Comparison of ENCODE assay signal across 30 mouse cellular contexts in the genomic region with DNA sequence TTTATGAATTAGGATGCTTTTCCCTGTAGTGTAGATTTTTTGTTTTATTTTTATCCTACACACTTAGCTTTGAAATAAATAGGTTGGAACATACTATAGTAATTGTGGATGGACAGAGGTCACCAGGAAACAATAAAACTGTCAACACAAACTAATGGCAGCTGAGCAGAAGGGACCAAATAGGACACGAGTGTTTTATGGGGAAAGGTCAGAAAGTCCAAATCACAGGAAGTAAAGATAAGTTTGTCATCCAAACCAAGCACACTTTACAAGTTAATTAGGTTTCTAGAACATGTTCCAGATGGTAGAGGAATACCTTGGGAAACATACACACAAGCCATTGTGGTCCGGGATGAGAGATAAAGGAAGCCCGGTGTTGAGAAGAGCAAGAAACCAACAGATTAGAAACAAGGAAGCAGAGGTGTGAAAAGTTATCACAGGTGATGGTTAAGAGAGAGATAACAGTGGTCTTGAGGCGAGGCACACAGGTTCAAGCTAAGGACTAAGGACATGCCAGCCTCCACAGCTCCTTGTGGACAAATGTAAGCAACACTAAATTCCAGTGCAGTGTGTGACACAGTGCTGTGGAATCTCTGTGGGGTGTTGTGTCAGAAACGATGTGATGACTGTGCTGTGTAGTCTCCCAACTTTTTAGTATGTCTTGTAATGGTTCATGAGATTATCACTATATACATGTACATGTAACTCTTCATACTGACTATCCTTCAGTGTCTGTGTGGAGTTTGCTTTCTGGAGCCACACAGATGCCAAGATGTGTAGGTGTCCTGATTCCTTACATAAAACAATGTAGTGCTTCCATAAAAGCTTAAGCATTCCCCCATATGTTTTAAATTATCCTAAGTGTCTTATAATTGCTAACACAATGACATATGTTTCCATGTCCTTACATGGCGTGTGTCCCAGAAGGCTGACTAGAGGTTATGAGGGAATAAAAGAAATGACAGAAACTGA.
DNase-seq lines count a peak whose midpoint lies in the region; ATAC-seq lines count a peak whose summit lies in the region.
"Had no signal": no experiment of that assay in that cellular context is flagged by ENCODE, and none has a peak within 500 bp of the region (broad histone marks: within the 10 kb centered on the region; RNA-seq: fewer than 3 reads in every experiment).

No protein-coding gene starts in this region.

- intact Hi-C loops in left cerebral cortex, postnatal 36 days (cut with DNase I) = no loop called here

- no peaks in the 10 kb centered on the region for H3K4me1 ChIP-seq in lung, embryonic 16.5 days (replicated peaks; ENCODE audit: control insufficient read depth, insufficient read depth, low read length)
- H3K4me1 ChIP-seq: heart, embryonic 13.5 days; liver, embryonic 12.5 days; midbrain, embryonic 15.5 days had no signal

- peak; percentile 87 for ATAC-seq in frontal cortex, adult (ENCODE audit: low TSS enrichment)
- ATAC-seq in lung, embryonic 16.5 days (ENCODE audit: low read depth) = peak; percentile 23; the same call in 1 of the 2 replicates
- ATAC-seq: CD4-positive, CD25-positive, alpha-beta regulatory T cell, adult 4 months; forebrain, embryonic 13.5 days; liver, embryonic 12.5 days; midbrain, embryonic 15.5 days had no signal

- H3K9ac ChIP-seq in lung, embryonic 16.5 days (ENCODE audit: low read length) = no peak overlapping the region
- H3K9ac ChIP-seq: embryonic facial prominence, embryonic 12.5 days; forebrain, embryonic 13.5 days; heart, embryonic 13.5 days; hindbrain, embryonic 12.5 days; limb, embryonic 12.5 days; liver, embryonic 12.5 days; midbrain, embryonic 15.5 days; neural tube, embryonic 12.5 days had no signal

- no peak overlapping the region for H3K4me2 ChIP-seq in lung, embryonic 16.5 days (ENCODE audit: low read depth, low read length)
- H3K4me2 ChIP-seq: embryonic facial prominence, embryonic 12.5 days; forebrain, embryonic 13.5 days; heart, embryonic 13.5 days; hindbrain, embryonic 12.5 days; limb, embryonic 12.5 days; liver, embryonic 12.5 days; midbrain, embryonic 15.5 days; neural tube, embryonic 12.5 days had no signal

- no peaks in the 10 kb centered on the region for H3K27me3 ChIP-seq in lung, embryonic 16.5 days (ENCODE audit: control insufficient read depth, insufficient read depth, low read depth, low read length)
- H3K27me3 ChIP-seq: forebrain, embryonic 13.5 days; hindbrain, embryonic 12.5 days; limb, embryonic 12.5 days; liver, embryonic 12.5 days; midbrain, embryonic 15.5 days; neural tube, embryonic 12.5 days had no signal

- H3K9me3 ChIP-seq in lung, embryonic 16.5 days (ENCODE audit: control insufficient read depth, low read length) = no peaks in the 10 kb centered on the region
- H3K9me3 ChIP-seq: embryonic facial prominence, embryonic 12.5 days; forebrain, embryonic 13.5 days; heart, embryonic 13.5 days; hindbrain, embryonic 12.5 days; limb, embryonic 12.5 days; liver, embryonic 12.5 days; midbrain, embryonic 15.5 days; neural tube, embryonic 12.5 days had no signal

- no peaks in the 10 kb centered on the region for H3K36me3 ChIP-seq in lung, embryonic 16.5 days (ENCODE audit: control insufficient read depth, insufficient read depth, low read length)
- H3K36me3 ChIP-seq: embryonic facial prominence, embryonic 12.5 days; heart, embryonic 13.5 days; hindbrain, embryonic 12.5 days; limb, embryonic 12.5 days; liver, embryonic 12.5 days; midbrain, embryonic 15.5 days; neural tube, embryonic 12.5 days had no signal

- no peak for DNase-seq in frontal cortex, postnatal 10 days (ENCODE audit: low spot score in 2 of 2)
- DNase-seq in lung, postnatal 25 days (ENCODE audit: low spot score) = no peak
- DNase-seq in hindlimb bud, embryonic 11.5 days (ENCODE audit: extremely low spot score, low read depth, low spot score) = peak; percentile 86
- DNase-seq in heart, adult 9 months (ENCODE audit: low spot score in 2 of 2) = no peak
- no peak for DNase-seq in cerebellum, adult 18-20 months
- no peak for DNase-seq in left cerebral cortex, postnatal 36 days (ENCODE audit: low spot score in 2 of 2)
- DNase-seq: adrenal gland, postnatal 36 days; cerebellum, adult 11 months; cerebellum, postnatal 14 days; gastrocnemius, postnatal 14 days; heart, adult 18-20 months; heart, postnatal 14 days; kidney, adult 18-20 months; lung, adult 18-20 months; lung, postnatal 4 days; retina, postnatal 1 day; right cerebral cortex, postnatal 25 days; spleen, adult 18-20 months had no signal

- H3K4me3 ChIP-seq in lung, embryonic 16.5 days (ENCODE audit: low read length) = no peak overlapping the region
- H3K4me3 ChIP-seq: embryonic facial prominence, embryonic 12.5 days; forebrain, embryonic 13.5 days; heart, embryonic 13.5 days; hindbrain, embryonic 12.5 days; left cerebral cortex, adult 2 months; limb, embryonic 12.5 days; liver, embryonic 12.5 days; midbrain, embryonic 15.5 days; neural tube, embryonic 12.5 days had no signal

- 23% methylated on average over 6 of the region's 6 CpGs for WGBS in lung, embryonic 16.5 days

- no peak overlapping the region for H3K27ac ChIP-seq in lung, embryonic 16.5 days (ENCODE audit: low read length)
- H3K27ac ChIP-seq: embryonic facial prominence, embryonic 12.5 days; forebrain, embryonic 13.5 days; heart, embryonic 13.5 days; hindbrain, embryonic 12.5 days; left cerebral cortex, adult 2 months; limb, embryonic 12.5 days; liver, embryonic 12.5 days; midbrain, embryonic 15.5 days; neural tube, embryonic 12.5 days had no signal
